Mouse (Mus musculus) layer of hippocampus, adult 18-20 months (tissue): ENCODE results near the gene Vmn1r230. TPM values are rescaled to one million over a fixed set of nuclear protein-coding genes. Genes with fewer than 3 reads are reported as not detected.

Experiments
- DNase-seq, 2 experiments: peaks; one replicate each; pipeline ENCODE4 v3.0.0; 2022; ENCODE audit warnings: low spot score in 2 of 2
- long read RNA-seq: library from polyadenylated mRNA; stranded (forward); transcript quantifications from one replicate; pipeline ENCODE4 v2.0.0, GENCODE M21; 2021
- total RNA-seq, 2 experiments: library from RNA; stranded (reverse); gene quantifications; 2 replicates each; pipeline ENCODE4 v1.2.3; 2021

Gene Vmn1r230
- not detected for total RNA-seq
- long read RNA-seq = 0 reads

DNA sequence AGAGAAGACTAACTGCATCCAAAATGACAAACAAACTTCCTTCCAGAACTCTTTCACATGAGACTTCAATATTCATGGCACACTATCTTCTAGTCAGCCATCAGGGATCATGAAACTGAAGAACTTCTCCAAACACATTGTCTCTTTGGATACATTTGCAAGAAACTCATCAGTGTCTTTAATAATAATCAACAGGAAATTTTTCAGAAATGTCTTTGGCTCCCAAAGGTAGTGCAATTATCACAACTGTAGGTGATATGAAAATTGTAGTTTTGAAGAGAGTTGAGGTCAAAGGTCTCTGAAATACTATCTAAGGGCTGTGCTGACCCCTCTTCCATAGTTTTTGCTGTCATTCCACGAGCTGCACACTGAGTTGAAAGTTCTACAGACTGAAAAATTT, at the start of gene Vmn1r230:
TSS of gene Vmn1r230 (plus strand) at position 301 of the 400 bp plus-strand sequence.
- DNase-seq = no peak

DNA sequence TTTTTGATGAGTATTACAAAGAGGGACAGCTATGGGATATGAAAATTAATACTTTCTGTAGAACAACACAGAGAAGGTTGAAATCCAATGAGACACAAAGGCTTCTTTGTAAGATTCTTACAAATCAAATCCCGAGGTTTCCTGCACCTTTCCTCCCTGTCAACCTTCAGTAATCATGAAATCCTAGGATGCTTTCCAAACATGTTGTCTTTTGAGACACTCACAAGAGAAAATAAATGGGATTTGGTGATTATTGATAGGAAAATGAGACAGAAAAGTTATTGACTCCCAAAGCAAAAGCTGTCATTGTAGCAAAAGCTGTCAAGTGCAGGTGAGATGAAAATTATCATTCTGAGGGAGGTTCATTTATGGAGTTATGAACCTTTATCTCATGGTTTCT, 29.0 kb upstream of the Vmn1r230 start, which contains the start of gene Vmn1r229:
TSS of gene Vmn1r229 (plus strand) at position 301 of the 400 bp plus-strand sequence.
- DNase-seq = no peak

Other genes starting within 250 kb of the Vmn1r230 start
- gene Vmn2r110, start 244.0 kb upstream of the Vmn1r230 start, total RNA-seq = not detected
- gene Fpr-rs3, start 215.6 kb upstream of the Vmn1r230 start, total RNA-seq = not detected
- gene Vmn1r226, start 157.6 kb upstream of the Vmn1r230 start, total RNA-seq = not detected
- not detected for gene Vmn1r227, start 110.6 kb upstream of the Vmn1r230 start, total RNA-seq
- not detected for gene Vmn1r228, start 54.3 kb upstream of the Vmn1r230 start, total RNA-seq
- under 1 TPM; 0.05 to 0.08 TPM for gene Vmn1r229, start 28.9 kb upstream of the Vmn1r230 start, total RNA-seq
- not detected for gene Vmn1r231, start 64.6 kb downstream of the Vmn1r230 start, total RNA-seq
- gene Vmn1r232, start 79.3 kb downstream of the Vmn1r230 start, total RNA-seq = not detected
- gene Ppp2r1a, start 104.9 kb downstream of the Vmn1r230 start, total RNA-seq = 100 to 1,000 TPM; 579 to 601 TPM
- not detected for gene Vmn1r233, start 156.0 kb downstream of the Vmn1r230 start, total RNA-seq
- gene Zfp160, start 168.5 kb downstream of the Vmn1r230 start, total RNA-seq = 10 to 100 TPM; 19.9 to 20.5 TPM